Mouse (Mus musculus) lung, postnatal 25 days (tissue): ENCODE measurements around the gene Plekhh3.
A peak's percentile ranks its signal among the peaks of the same experiment; 100 is the strongest.

Experiments
- DNase-seq: peaks from one replicate; pipeline ENCODE4 v3.0.0; 2022; ENCODE audit warnings: low spot score

Gene Plekhh3

GRCm38 (mm10) chr11:101186526-101187247 lies 15.5 kb upstream of the Plekhh3 start:
- DNase-seq: no peak

- no peak for DNase-seq
Observed at GRCm38 (mm10) chr11:101185441-101185840, 14.3 kb upstream of the Plekhh3 start.

- no peak for DNase-seq
Observed at GRCm38 (mm10) chr11:101184984-101185383, 13.8 kb upstream of the Plekhh3 start.

DNA sequence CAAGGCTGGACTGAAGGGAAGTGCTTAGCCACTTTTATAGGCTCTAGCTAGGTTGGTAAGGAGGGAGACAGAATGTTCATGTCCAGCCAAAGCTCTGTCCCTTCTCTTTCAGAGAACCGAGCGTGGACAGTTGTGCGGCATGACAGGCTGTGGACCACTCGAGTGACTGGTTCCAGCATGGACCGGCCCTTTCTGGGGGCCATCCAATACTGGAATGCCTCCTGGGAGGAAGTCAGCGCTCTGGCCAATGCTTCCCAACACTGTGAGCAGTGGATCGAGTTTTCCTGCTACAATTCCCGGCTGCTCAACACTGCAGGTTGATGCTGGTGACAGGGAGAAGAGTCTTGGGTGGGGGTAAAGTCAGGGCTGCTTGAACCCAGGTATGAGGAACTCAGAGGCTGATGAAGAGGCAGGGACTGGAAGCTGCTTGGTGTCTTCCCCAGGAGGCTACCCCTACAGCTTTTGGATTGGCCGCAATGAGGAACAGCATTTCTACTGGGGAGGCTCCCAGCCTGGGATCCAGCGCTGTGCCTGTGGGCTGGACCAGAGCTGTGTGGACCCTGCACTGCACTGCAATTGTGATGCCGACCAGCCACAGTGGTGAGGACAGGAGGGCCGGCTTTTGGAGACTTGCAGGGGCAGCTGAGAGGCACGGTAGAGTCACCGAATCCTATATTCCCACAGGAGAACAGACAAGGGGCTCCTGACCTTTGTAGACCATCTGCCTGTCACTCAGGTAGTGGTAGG lies 11.8 kb upstream of the Plekhh3 start:
- DNase-seq: no peak

DNA sequence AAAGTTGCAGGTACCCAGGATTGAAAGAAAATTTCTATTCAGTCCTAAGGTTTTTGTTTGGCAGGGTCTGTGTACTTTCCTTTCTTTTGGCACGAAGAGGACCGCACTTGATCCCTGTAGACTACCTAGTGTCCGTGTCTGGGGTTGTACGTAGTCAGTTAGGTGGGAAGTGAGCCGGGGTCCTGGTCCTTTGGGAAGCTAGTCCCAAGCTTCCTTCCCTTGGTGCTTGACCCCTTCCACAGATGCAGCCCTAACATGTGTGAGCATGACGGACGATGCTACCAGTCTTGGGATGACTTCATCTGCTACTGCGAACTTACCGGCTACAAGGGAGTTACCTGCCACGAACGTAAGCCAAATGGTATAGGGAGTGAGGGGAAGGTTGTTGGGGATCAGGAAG lies 10.8 kb upstream of the Plekhh3 start:
- no peak for DNase-seq

DNA sequence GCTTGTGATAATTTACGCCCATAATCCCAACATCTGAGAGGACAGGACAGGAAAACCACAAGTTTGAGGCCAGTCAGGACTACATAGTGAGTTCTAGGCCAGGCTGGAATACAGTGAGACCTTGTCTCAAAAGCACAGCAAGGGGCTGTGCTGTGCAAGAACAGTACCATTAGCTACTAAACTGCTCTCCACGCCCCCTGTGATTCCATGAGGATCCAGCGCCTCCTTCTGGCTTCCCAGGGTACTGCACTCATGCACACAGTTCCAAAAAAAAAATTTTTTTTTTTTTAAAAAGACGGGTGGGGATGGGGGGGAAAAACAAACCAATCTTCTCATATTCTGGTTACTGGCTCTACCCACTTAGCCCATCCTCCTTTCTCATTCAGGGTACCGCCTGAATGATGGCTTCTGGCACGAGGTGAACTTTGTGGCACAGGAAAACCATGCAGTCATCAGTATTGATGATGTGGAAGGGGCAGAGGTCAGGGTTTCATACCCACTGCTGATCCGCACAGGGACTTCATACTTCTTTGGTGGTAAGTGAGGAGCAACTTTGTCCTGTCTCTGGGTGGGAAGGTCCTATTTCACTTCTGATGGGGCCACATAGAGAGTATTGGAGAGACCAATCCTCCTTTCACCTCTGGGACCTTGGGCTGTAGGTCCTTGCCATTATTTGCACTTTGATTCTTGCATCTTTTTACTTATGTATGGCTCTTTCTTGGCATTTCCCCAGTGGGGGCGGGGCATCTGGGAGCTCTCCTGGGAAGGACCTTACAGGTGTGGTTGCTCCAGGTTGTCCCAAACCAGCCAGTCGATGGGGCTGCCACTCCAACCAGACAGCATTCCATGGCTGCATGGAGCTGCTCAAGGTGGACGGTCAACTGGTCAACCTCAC lies 9.9 kb upstream of the Plekhh3 start:
- peak; percentile 71 for DNase-seq

GRCm38 (mm10) chr11:101180261-101180660 lies 9.1 kb upstream of the Plekhh3 start:
- no peak for DNase-seq

DNA sequence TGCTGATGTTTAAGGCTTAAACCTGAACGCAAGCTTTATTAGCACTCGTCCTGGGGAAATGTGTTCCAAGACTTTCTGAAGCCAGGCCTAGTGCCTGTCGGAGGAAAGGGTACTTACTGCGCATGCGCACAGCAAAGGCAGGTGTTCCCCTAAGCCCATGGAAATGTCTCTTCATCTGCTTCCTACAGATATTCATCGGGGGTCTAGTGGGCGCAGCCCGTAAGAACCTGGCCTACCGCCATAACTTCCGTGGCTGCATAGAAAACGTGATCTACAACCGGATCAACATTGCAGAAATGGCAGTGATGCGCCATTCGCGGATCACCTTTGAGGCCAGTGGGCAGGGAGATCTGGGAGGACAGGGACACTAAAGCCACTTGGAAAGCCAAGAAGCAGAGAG lies 8.2 kb upstream of the Plekhh3 start:
- no peak for DNase-seq

DNA sequence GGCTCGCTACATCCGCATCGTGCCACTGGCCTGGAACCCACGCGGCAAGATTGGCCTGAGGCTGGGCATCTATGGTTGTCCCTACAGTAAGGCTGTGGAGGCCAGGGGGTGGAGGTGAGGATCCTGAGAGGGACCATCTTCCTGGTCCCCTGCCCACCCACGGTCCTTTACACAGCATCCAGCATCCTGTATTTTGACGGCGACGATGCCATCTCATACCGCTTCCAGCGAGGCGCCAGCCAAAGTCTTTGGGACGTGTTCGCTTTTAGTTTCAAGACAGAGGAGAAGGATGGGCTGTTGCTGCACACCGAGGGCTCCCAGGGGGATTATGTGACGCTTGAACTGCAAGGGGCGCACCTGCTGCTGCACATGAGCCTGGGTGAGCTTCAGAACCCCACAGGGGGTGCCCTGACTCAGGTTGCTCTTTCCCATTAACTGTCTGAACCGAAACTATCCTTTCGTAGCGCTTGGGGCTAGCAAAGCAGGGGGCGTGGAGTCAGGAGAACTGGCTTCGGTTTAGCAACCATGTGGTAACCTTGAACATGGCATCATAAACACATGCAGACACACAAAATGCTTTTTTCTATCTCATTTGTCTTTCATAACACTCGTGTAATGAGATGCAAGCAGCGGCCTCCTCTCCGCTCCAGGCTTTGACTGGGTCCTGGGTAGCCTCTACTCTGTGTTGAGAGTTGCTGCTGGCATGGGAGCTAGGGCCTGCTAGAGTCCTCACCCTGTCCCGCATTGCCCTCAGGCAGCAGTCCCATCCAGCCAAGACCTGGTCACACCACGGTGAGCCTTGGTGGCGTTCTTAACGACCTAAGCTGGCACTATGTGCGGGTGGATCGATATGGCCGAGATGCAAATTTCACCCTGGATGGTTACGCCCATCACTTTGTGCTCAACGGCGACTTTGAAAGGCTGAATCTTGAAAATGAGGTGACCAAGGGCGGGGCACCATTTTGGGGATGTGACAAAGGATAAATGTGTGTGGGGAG lies 7.2 kb upstream of the Plekhh3 start:
- DNase-seq: no peak

DNA sequence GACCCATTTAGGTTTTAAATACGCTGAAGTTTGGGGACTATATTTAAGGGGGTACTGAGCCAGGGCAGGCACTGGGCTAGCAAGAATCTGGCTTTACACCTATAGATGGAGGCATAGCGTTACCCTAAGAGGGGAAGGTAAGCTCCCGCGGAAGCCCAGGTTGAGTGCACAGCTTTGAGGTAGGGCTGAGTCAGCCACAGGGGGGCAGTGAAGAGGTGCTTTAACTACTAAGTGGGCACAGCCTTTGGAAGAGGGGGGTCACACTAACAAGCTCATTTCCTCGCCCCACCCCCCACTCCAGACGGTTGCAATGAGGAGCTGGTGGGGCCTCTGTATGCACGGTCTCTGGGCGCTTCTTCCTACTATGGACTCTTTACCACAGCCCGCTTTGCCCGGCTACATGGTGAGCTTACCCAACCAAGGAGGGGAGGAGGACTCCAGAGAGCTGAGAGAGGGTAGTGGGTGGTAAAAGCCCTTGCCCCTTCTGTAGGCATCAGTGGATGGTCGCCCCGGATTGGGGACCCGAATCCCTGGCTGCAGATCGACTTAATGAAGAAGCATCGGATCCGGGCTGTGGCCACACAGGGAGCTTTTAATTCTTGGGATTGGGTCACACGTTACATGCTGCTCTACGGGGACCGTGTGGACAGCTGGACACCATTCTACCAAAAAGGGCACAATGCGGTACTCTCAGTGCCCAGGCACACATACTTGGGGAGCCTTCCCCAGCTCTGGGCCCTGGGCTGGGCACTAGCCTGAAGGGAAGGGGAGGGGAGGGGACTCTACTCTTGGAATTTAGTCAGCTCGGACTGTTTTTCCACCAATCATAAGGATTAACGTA lies 6.0 kb upstream of the Plekhh3 start:
- peak; percentile 50 for DNase-seq

- DNase-seq: no peak
Observed at GRCm38 (mm10) chr11:101176117-101176691, 5.1 kb upstream of the Plekhh3 start.

GRCm38 (mm10) chr11:101175636-101176116 lies 4.5 kb upstream of the Plekhh3 start:
- DNase-seq: no peak

DNA sequence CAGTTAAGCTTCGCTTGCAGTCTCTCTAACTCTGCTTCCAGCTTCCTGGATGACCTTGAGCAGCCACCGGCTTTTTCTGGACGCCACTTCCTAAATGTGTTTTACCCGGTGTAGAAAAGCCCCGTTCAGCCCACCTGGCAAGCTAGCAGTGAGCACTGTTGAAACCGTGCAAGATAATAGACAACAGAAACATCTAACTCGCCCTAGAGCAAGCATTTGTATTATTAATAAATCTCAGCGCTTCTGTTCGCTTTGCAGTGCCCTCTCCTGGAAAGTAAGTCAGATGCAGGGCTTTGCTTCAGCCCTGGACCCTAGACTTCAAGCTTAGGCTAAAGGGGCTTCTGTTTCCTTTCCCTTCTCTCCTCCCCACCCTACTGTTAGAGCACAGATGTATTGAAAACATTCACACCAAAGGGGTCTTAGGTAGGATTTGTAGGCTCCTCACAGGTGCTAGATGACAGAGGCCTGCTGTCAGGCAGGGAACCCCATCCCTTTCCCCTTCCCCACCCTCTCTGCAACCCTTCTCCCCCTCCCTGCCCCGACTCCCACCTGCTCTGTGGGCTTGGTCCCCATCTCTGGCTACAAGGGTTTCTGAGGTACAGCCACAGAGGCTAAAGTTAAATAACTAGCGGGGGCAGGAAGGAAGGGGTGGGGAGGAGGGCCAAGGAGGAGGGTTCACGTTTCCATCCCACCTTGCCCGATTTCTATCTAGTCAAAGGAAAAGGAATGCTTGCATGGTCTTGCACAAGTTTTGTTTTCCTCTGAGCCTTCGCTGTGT lies 3.9 kb upstream of the Plekhh3 start, which contains the start of gene Ccr10:
TSS of gene Ccr10 (minus strand) at position 593 of the 778 bp plus-strand sequence.
- no peak for DNase-seq

DNA sequence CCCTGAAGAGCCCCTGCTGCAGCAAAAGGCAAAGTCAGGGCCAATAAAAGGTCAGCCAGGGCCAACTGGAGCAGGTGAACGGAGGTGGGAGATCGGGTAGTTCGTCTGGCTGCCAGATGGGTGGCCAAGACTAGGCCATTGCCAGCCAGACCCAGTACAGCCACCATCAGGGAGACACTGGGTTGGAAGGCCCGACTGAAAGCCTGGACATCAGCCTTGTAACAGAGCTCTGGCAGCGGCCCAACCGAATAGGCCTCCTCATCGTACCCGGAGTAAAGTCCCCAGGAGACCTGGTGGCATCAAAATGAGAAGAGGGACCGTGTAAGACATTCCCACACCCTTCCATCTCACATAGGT lies 3.2 kb upstream of the Plekhh3 start:
- no peak for DNase-seq

DNA sequence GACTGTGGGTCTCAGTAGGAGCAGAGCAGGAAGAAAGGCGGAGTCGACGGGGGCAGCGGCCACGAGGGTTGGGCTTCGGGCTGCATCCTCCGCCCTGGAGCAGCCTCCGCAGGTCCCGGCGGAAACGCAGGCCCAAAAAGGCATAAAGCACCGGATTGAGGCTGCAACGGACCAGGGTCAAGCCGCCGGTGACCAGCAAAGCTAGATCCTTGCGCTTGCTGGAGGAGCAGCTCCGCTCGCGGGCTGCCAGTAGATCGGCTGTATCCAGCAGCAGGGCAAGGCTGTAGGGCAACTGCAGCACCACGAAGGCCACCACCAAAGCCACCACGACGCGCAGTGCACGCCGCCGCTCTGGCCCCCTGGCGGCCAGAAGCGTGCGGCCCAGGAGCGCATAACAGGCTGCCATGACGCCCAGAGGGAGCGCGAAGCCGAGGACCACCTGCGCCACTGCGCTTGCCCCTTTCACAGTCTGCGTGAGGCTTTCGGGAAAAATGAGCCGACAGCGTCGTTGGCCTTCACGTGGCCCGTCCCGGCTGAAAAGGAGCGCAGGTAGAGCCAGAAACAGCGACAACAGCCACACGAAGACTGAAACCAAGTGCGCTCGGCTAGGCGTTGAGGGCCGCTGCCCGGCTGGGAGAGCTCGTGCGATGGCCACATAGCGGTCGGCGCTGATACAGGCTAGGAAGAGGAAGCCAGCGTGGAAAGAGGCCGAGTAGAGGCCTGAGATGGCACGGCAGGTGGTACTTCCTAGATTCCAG lies 2.7 kb upstream of the Plekhh3 start:
- DNase-seq: peak; percentile 80

DNA sequence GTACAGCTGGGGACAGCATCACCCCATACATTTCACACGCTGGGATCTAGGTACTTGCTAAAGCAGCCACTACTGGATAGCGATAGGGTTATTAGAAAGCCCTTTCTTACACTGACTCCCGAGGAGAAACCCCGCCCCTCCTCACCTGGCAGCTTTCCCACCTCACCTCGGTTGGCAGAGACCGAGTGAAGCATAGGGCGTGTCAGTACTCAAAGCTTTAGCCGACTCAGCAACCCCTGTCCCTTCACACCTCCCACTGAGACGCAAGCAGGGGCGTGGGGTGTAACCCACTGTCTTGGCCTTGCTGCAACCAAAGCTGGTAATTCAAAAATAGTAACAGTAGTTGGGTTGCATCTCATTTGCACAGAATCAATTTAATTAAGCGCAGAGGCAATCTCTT lies 2.0 kb upstream of the Plekhh3 start:
- DNase-seq: peak; percentile 74

DNA sequence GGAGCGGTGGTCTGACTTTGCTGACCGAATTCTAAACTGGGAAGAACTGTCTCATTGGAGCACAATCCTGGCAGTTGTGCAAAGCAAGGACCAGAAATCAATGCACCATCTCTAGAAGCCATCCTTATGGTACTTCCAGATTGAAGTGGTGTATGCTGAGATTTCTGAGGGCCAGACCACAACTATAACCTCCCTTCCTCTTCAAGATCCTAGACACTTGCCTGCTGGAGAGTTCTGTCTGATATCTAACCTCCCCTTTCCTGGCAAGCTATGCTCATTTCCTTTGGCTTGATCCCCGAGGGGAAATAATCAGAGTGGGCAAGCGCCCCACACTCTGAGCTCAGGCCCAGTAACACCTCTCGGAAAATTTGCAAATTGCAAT lies 1.3 kb upstream of the Plekhh3 start:
- no peak for DNase-seq

- peak; percentile 75 for DNase-seq
Observed at GRCm38 (mm10) chr11:101171721-101172433, 726 bp upstream of the Plekhh3 start.
